8 mouse cellular contexts compared by ENCODE assay signal in genomic region chr10:77606855-77607254, GRCm38 (mm10). TPM values are rescaled to one million over a fixed set of nuclear protein-coding genes. Genes with fewer than 3 reads are reported as not detected.
DNase-seq lines count a peak whose midpoint lies in the region; ATAC-seq and TF ChIP-seq lines count a peak whose summit lies in the region.

No protein-coding gene starts in this region.

- peak overlapping the region; percentile 90 for H3ac ChIP-seq in myocyte (ENCODE audit: control insufficient read depth, insufficient read length)

- 5% methylated on average over 7 of the region's 7 CpGs for WGBS in spleen, adult 2 months
- WGBS in embryonic facial prominence, embryonic 13.5 days, result 42% methylated on average over 7 of the region's 7 CpGs
- 27% methylated on average over 7 of the region's 7 CpGs for WGBS in intestine, embryonic 16.5 days

- peak overlapping the region; percentile 83 for H3K9ac ChIP-seq in embryonic facial prominence, embryonic 13.5 days
- H3K9ac ChIP-seq in intestine, embryonic 16.5 days (ENCODE audit: low read depth, low read length), result peak overlapping the region; percentile 85

- peak overlapping the region; percentile 95 for H3K27ac ChIP-seq in spleen, adult 2 months (ENCODE audit: insufficient read depth, low read length)
- peak overlapping the region; percentile 95 for H3K27ac ChIP-seq in embryonic facial prominence, embryonic 13.5 days
- peak overlapping the region; percentile 97 for H3K27ac ChIP-seq in intestine, embryonic 16.5 days (ENCODE audit: low read length)

- H3K4me3 ChIP-seq in spleen, adult 2 months (ENCODE audit: extremely low read depth, insufficient read depth, insufficient read length), result peak overlapping the region; percentile 83
- H3K4me3 ChIP-seq in embryonic facial prominence, embryonic 13.5 days, result peak overlapping the region; percentile 83
- peak overlapping the region; percentile 79 for H3K4me3 ChIP-seq in intestine, embryonic 16.5 days (ENCODE audit: low read length)
- peak overlapping the region; percentile 66 for H3K4me3 ChIP-seq in myocyte

- H3K9me3 ChIP-seq in embryonic facial prominence, embryonic 13.5 days, result no peaks in the 10 kb centered on the region
- 0 out of 2 replicates have a peak, but pooled peaks cover 3% of the 10 kb centered on the region for H3K9me3 ChIP-seq in intestine, embryonic 16.5 days (ENCODE audit: control insufficient read depth, low read length)

- peak; percentile 26 to 37 for DNase-seq in spleen, adult 2 months (ENCODE audit: low read depth in 1 of 2, low spot score in 2 of 2)
- no peak for DNase-seq in spleen, postnatal 4 days (ENCODE audit: low spot score in 2 of 2)
- DNase-seq in layer of hippocampus, postnatal 14 days (ENCODE audit: low spot score in 2 of 2), result no peak
- no peak for DNase-seq in right cerebral cortex, postnatal 14 days
- DNase-seq in adrenal gland, adult (ENCODE audit: inconsistent age in 2 of 2, low spot score in 1 of 2), result no peak

- TF ChIP-seq POLR2A in spleen, adult 2 months (IDR thresholded peaks at IDR 0.05; ENCODE audit: low read depth, low read length), result no peak
- no peak for TF ChIP-seq POLR2A in myocyte (IDR thresholded peaks at IDR 0.05; ENCODE audit: insufficient read length, low read depth)

- H3K4me2 ChIP-seq in embryonic facial prominence, embryonic 13.5 days, result peak overlapping the region; percentile 93
- peak overlapping the region; percentile 94 for H3K4me2 ChIP-seq in intestine, embryonic 16.5 days (ENCODE audit: low read depth, low read length)
- peak overlapping the region; percentile 99 for H3K4me2 ChIP-seq in myocyte (ENCODE audit: low read depth)

- H3K27me3 ChIP-seq in spleen, adult 2 months (ENCODE audit: control insufficient read depth, insufficient read depth, low read length), result no peaks in the 10 kb centered on the region
- H3K27me3 ChIP-seq in embryonic facial prominence, embryonic 13.5 days, result no peaks in the 10 kb centered on the region
- no peaks in the 10 kb centered on the region for H3K27me3 ChIP-seq in intestine, embryonic 16.5 days (replicated peaks; ENCODE audit: control insufficient read depth, insufficient read depth, low read length)
- no peaks in the 10 kb centered on the region for H3K27me3 ChIP-seq in myocyte (ENCODE audit: control insufficient read depth, insufficient read depth, insufficient read length)

- ATAC-seq in embryonic facial prominence, embryonic 13.5 days (ENCODE audit: insufficient number of reproducible peaks, insufficient read depth, low FRiP score, low TSS enrichment, low read depth), result no peak
- ATAC-seq in intestine, embryonic 16.5 days, result peak; percentile 34

- peaks cover 28% of the 10 kb centered on the region for H3K79me2 ChIP-seq in myocyte (ENCODE audit: control insufficient read depth, insufficient read depth)

- TF ChIP-seq CTCF in spleen, adult 2 months (IDR thresholded peaks at IDR 0.05; ENCODE audit: extremely low read depth, insufficient read depth, insufficient read length, insufficient replicate concordance), result no peak

- peaks cover 10% of the 10 kb centered on the region for H3K36me3 ChIP-seq in spleen, adult 2 months (ENCODE audit: control insufficient read depth, insufficient read depth, low read length)
- peaks cover 35% of the 10 kb centered on the region for H3K36me3 ChIP-seq in embryonic facial prominence, embryonic 13.5 days
- peaks cover 11% of the 10 kb centered on the region for H3K36me3 ChIP-seq in intestine, embryonic 16.5 days (ENCODE audit: control insufficient read depth, insufficient read depth, low read length)
- no peaks in the 10 kb centered on the region for H3K36me3 ChIP-seq in myocyte (ENCODE audit: control insufficient read depth, insufficient read depth)

- H3K4me1 ChIP-seq in spleen, adult 2 months (ENCODE audit: control insufficient read depth, insufficient read depth, insufficient read length), result peaks cover 6% of the 10 kb centered on the region
- peaks cover 17% of the 10 kb centered on the region for H3K4me1 ChIP-seq in embryonic facial prominence, embryonic 13.5 days
- H3K4me1 ChIP-seq in intestine, embryonic 16.5 days (ENCODE audit: control insufficient read depth, insufficient read depth, low read length), result peaks cover 7% of the 10 kb centered on the region; the same call in 1 of the 2 replicates

TF ChIP-seq in myocyte, 11 proteins besides CTCF, POLR2A, EP300 and RAD21:
- TF ChIP-seq MYOD1 (IDR thresholded peaks at IDR 0.05; ENCODE audit: control insufficient read depth in 1 of 3, insufficient read length in 2 of 3, low read depth in 2 of 3) (no peak), TCF3 (IDR thresholded peaks at IDR 0.05; ENCODE audit: insufficient read length, low read depth) (no peak), POLR2AphosphoS2 (IDR thresholded peaks at IDR 0.05; ENCODE audit: insufficient read length, low read depth) (no peak), REST (IDR thresholded peaks at IDR 0.05; ENCODE audit: insufficient read depth, insufficient read length) (no peak), TCF12 (IDR thresholded peaks at IDR 0.05; ENCODE audit: insufficient read depth, poor library complexity, severe bottlenecking) (no peak), SRF (IDR thresholded peaks at IDR 0.05; ENCODE audit: control insufficient read depth, insufficient read length, low read depth) (no peak), MYOG (IDR thresholded peaks at IDR 0.05; ENCODE audit: control insufficient read depth in 1 of 3, insufficient read depth in 1 of 3, insufficient read length in 2 of 3, low read depth in 2 of 3) (no peak), E2F4 (IDR thresholded peaks at IDR 0.05; ENCODE audit: insufficient read depth) (no peak), CEBPB (IDR thresholded peaks at IDR 0.05; ENCODE audit: insufficient read depth, poor library complexity, severe bottlenecking) (no peak), USF1 (IDR thresholded peaks at IDR 0.05; ENCODE audit: low read depth) (no peak), MAX (IDR thresholded peaks at IDR 0.05; ENCODE audit: low read depth) (no peak)

RNA-seq across cellular contexts. Expression of gene Gm49325, which starts 0.9 kb away (rescaled TPM):
- polyA plus RNA-seq in spleen, adult 2 months (2012; rRNA removed), result not detected in 2 replicates
- 2.6 and 4.1 TPM in 2 replicates for polyA plus RNA-seq in embryonic facial prominence, embryonic 13.5 days (2015; fragmentation: Nextera tagmentation; extraction: Ambion mirVana)
- 1.9 TPM in 1 of 2 replicates, not detected in the other for polyA plus RNA-seq in intestine, embryonic 16.5 days (2015; fragmentation: Nextera tagmentation; extraction: Ambion mirVana)
- polyA plus RNA-seq in myocyte (2012; fragmentation: generic; extraction: Trizol), result 8.8 TPM
- total RNA-seq in layer of hippocampus, postnatal 14 days (2021), result 10 to 100 TPM; 12.6 to 19.9 TPM

RNA-seq across cellular contexts. Expression of gene Sumo3, which starts 1.0 kb away (rescaled TPM):
- 131 and 154 TPM in 2 replicates for polyA plus RNA-seq in spleen, adult 2 months (2012; rRNA removed)
- polyA plus RNA-seq in embryonic facial prominence, embryonic 13.5 days (2015; fragmentation: Nextera tagmentation; extraction: Ambion mirVana), result 393 and 397 TPM in 2 replicates
- polyA plus RNA-seq in intestine, embryonic 16.5 days (2015; fragmentation: Nextera tagmentation; extraction: Ambion mirVana), result 330 and 356 TPM in 2 replicates
- 127 TPM for polyA plus RNA-seq in myocyte (2012; fragmentation: generic; extraction: Trizol)
- total RNA-seq in layer of hippocampus, postnatal 14 days (2021), result 100 to 1,000 TPM; 116 to 134 TPM

RNA-seq across cellular contexts. Expression of gene Ube2g2, which starts 15.2 kb away (rescaled TPM):
- polyA plus RNA-seq in spleen, adult 2 months (2012; rRNA removed), result 31.4 and 34.0 TPM in 2 replicates
- polyA plus RNA-seq in embryonic facial prominence, embryonic 13.5 days (2015; fragmentation: Nextera tagmentation; extraction: Ambion mirVana), result 76.4 and 80.3 TPM in 2 replicates
- 61.5 and 68.6 TPM in 2 replicates for polyA plus RNA-seq in intestine, embryonic 16.5 days (2015; fragmentation: Nextera tagmentation; extraction: Ambion mirVana)
- 181 TPM for polyA plus RNA-seq in myocyte (2012; fragmentation: generic; extraction: Trizol)
- total RNA-seq in layer of hippocampus, postnatal 14 days (2021), result 10 to 100 TPM; 63.9 to 69.0 TPM

RNA-seq across cellular contexts. Expression of gene Pttg1ip, which starts 25.3 kb away (rescaled TPM):
- 63.4 and 65.3 TPM in 2 replicates for polyA plus RNA-seq in spleen, adult 2 months (2012; rRNA removed)
- 104 and 109 TPM in 2 replicates for polyA plus RNA-seq in embryonic facial prominence, embryonic 13.5 days (2015; fragmentation: Nextera tagmentation; extraction: Ambion mirVana)
- polyA plus RNA-seq in intestine, embryonic 16.5 days (2015; fragmentation: Nextera tagmentation; extraction: Ambion mirVana), result 177 and 181 TPM in 2 replicates
- polyA plus RNA-seq in myocyte (2012; fragmentation: generic; extraction: Trizol), result 237 TPM
- total RNA-seq in layer of hippocampus, postnatal 14 days (2021), result 10 to 100 TPM; 77.4 to 79.9 TPM

Comparison
In these comparisons a context has a peak if more than half of its experiments do, and no peak if none do; other contexts are left out.
1. DNase-seq: peak in spleen, adult 2 months (2 of 2); none in spleen, postnatal 4 days (0 of 2), layer of hippocampus, postnatal 14 days (0 of 2), right cerebral cortex, postnatal 14 days (single experiment) and adrenal gland, adult (0 of 2).
2. Peak in every context shown above with its lines, with median percentiles within 50 percentile points of each other: H3K27ac ChIP-seq, H3K4me3 ChIP-seq and H3K4me2 ChIP-seq.